Mouse (Mus musculus): ENCODE data around the gene Mapkap1.

GRCm38 (mm10) chr2:34519525-34519924 is 113.0 kb downstream of the Mapkap1 start:
- TF ChIP-seq POLR2A (IDR thresholded peaks at IDR 0.05; ENCODE audit: control insufficient read depth, low read depth, low read length), result no peak
- no peak for TF ChIP-seq CTCF (IDR thresholded peaks at IDR 0.05; ENCODE audit: control insufficient read depth, insufficient read depth, insufficient replicate concordance, low read depth, low read length)
